Mouse (Mus musculus) brain, embryonic 18.5 days (tissue): ENCODE measurements around the gene Lrrtm1.

Experiments
- DNase-seq: peaks from one replicate; pipeline ENCODE4 v3.0.0-alpha.2; 2012; ENCODE audit warnings: low read depth, low spot score

Lrrtm1 gene

DNA sequence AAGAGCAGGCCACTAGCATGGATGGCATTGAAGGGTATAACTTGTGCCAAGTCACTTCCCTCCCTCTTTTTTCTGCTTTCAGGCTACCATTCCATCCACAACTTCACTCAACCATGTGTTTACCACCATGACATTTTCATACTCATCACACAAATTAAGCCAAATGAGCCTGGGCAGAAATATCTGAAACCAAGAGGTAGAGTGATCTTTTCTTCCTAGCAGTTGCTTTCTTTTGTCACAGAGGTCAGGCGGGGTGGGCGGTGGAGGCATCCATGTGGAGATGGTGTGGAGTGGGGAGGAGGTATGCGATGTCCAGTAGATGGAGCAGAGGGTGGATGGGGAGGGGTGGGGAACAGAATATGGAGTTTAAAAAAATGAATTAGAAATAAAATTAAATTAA, 64.3 kb downstream of the Lrrtm1 start:
- DNase-seq, result no peak
